Mouse (Mus musculus) testis, adult 2 months (tissue): Measurements from ENCODE around the gene Fam205a3.
"Not testable (repeated sequence)": the region's sequence is repeated elsewhere in the genome, so short reads cannot be mapped to it uniquely, and the experiment has no call there.

Experiments used
- CTCF ChIP-seq: fragments of 200-500 bp; IDR thresholded peaks from 2 replicates; pipeline ENCODE4 v1.5.1; 2012; ENCODE audit warnings: low read depth, mild to moderate bottlenecking, inconsistent platforms, low read length, moderate library complexity; ENCODE audit not compliant: control insufficient read depth, insufficient read depth, insufficient replicate concordance
- POLR2A ChIP-seq: fragments of 200-500 bp; IDR thresholded peaks from 2 replicates; pipeline ENCODE4 v1.6.1; 2012; ENCODE audit warnings: low read depth, mild to moderate bottlenecking, inconsistent platforms, low read length, moderate library complexity; ENCODE audit not compliant: control insufficient read depth

GRCm38 (mm10) chr4:42293967-42294366 is 24.2 kb upstream of the Fam205a3 start, which contains the start of gene Gm21953:
- not testable (repeated sequence) for TF ChIP-seq POLR2A, CTCF
